Mouse (Mus musculus): ENCODE data around the gene Ppm1l.
A peak's percentile ranks its signal among the peaks of the same experiment; 100 is the strongest.
"Not testable (repeated sequence)": the region's sequence is repeated elsewhere in the genome, so short reads cannot be mapped to it uniquely, and the experiment has no call there.

The Ppm1l gene

GRCm38 (mm10) chr3:69373544-69374306 is 57.1 kb downstream of the Ppm1l start:
- DNase-seq = peak; percentile 90 to 92

GRCm38 (mm10) chr3:69374538-69374937 is 57.9 kb downstream of the Ppm1l start:
- DNase-seq = peak; percentile 51 to 60

GRCm38 (mm10) chr3:69374983-69375382 is 58.3 kb downstream of the Ppm1l start:
- peak in 1 of 2 experiments; percentile 26 for DNase-seq

GRCm38 (mm10) chr3:69381213-69381612 is 64.6 kb downstream of the Ppm1l start:
- peak; percentile 35 to 43 for DNase-seq

GRCm38 (mm10) chr3:69391834-69392233 is 75.2 kb downstream of the Ppm1l start:
- not testable (repeated sequence) for DNase-seq

- DNase-seq = no peak
Observed at GRCm38 (mm10) chr3:69392298-69392697, 75.6 kb downstream of the Ppm1l start.

- DNase-seq = peak; percentile 30 to 36
Observed at GRCm38 (mm10) chr3:69393079-69393478, 76.4 kb downstream of the Ppm1l start.

- peak; percentile 39 to 48 for DNase-seq
Observed at GRCm38 (mm10) chr3:69393991-69394390, 77.3 kb downstream of the Ppm1l start.

- DNase-seq = peak in 1 of 2 experiments; percentile 35
Observed at GRCm38 (mm10) chr3:69395084-69395483, 78.4 kb downstream of the Ppm1l start.

GRCm38 (mm10) chr3:69397733-69398132 is 81.1 kb downstream of the Ppm1l start:
- DNase-seq = peak; percentile 29 to 48

- no peak for DNase-seq
Observed at GRCm38 (mm10) chr3:69399336-69399735, 82.7 kb downstream of the Ppm1l start.

GRCm38 (mm10) chr3:69403196-69403595 is 86.5 kb downstream of the Ppm1l start:
- DNase-seq = no peak

- peak in 1 of 2 experiments; percentile 16 for DNase-seq
Observed at GRCm38 (mm10) chr3:69406210-69406895, 89.7 kb downstream of the Ppm1l start.

- DNase-seq = no peak
Observed at GRCm38 (mm10) chr3:69408064-69408463, 91.4 kb downstream of the Ppm1l start.

GRCm38 (mm10) chr3:69416112-69416511 is 99.5 kb downstream of the Ppm1l start:
- no peak for DNase-seq

- peak in 1 of 2 experiments; percentile 24 for DNase-seq
Observed at GRCm38 (mm10) chr3:69422741-69423140, 106.1 kb downstream of the Ppm1l start.

- DNase-seq = no peak
Observed at GRCm38 (mm10) chr3:69423371-69423770, 106.7 kb downstream of the Ppm1l start.

GRCm38 (mm10) chr3:69424781-69425180 is 108.1 kb downstream of the Ppm1l start:
- not testable (repeated sequence) for DNase-seq

- peak; percentile 27 to 37 for DNase-seq
Observed at GRCm38 (mm10) chr3:69427259-69427658, 110.6 kb downstream of the Ppm1l start.

- DNase-seq = no peak
Observed at GRCm38 (mm10) chr3:69428221-69428620, 111.6 kb downstream of the Ppm1l start.

- DNase-seq = no peak
Observed at GRCm38 (mm10) chr3:69429319-69429718, 112.7 kb downstream of the Ppm1l start.

GRCm38 (mm10) chr3:69433580-69433979 is 116.9 kb downstream of the Ppm1l start:
- no peak for DNase-seq

GRCm38 (mm10) chr3:69438773-69439514 is 122.3 kb downstream of the Ppm1l start:
- no peak for DNase-seq

All from cerebellum, postnatal 10 days (tissue).